Mouse (Mus musculus): ENCODE results near the gene Fads3. TPM values are rescaled to one million over a fixed set of nuclear protein-coding genes. Genes with fewer than 3 reads are reported as not detected.

The Fads3 gene
- polyA plus RNA-seq, 1 experiment = 31.1 TPM

DNA sequence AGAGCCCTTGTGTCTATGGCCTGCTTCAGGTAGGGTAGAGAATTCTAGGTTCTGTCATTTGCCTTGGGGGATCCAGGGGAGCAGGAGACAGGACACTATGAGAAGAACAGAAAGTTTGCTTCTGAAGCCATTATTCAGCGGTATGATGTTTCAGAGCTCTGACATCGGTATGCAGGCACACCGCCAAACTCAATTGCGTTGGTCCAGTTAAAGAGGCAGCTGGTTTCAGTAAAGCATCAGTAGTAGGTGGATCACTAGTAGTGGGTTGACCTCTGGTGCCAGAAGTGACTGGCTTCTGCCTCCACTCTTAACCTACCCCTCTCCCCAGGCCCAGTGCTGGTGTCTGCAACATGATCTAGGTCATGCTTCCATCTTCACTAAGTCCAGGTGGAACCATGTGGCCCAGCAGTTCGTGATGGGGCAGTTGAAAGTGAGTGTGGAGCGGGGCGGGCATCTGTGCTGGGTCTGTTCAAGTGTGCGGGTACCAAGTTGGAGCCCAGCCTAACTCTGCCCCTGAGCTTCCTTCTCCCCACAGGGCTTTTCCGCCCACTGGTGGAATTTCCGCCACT is 12.4 kb downstream of the Fads3 start:
- H3K4me1 ChIP-seq (ENCODE audit: control insufficient read depth, insufficient read depth, insufficient read length, low read length) = peaks cover 2% of the 10 kb centered on the region; the same call in 1 of the 2 replicates
- H3K4me3 ChIP-seq (ENCODE audit: insufficient read depth, low read depth, low read length) = no peak overlapping the region

DNA sequence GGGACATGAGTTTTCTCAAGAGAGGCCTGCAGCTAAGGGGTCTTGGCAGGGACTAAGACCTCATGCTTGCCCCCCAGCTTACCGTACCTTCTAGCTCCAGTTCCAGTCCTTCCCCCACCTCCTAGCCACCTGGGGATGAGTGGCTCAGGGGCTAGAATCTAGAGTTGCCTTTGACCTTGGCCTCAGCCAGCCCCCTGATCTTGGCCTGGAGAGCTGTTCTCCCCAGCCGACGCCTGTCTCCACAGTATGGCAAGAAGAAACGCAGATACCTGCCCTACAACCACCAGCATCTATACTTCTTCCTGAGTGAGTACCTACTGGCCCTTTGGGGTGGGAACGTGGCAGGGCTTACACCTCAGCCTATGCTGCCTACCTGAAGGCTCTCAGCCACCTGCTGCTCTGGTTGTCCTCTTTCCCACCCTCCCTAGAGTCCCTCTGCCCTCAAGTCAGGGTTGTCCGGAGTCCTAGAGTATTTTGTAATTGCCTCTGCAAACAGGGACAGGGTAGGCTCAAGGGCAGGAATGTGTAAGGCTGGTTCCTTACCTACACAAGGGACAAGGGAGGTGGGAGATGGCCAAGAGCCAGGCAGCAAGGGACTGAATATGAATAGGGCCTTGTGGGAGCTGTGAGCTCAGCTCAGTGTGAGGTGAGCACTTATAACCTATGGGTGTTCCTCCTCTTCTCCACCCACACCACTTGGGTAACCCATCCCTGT is 13.1 kb downstream of the Fads3 start:
- Histone ChIP-seq H3K27ac (replicated peaks; ENCODE audit: low read depth, low read length) (no peak overlapping the region), H3K4me3 (ENCODE audit: insufficient read depth, low read depth, low read length) (no peak overlapping the region), H3K4me1 (ENCODE audit: control insufficient read depth, insufficient read depth, insufficient read length, low read length) (peaks cover 2% of the 10 kb centered on the region; the same call in 1 of the 2 replicates)

More for the DNA sequence above, 12.4 kb downstream of the Fads3 start:
- no peak overlapping the region for H3K27ac ChIP-seq (replicated peaks; ENCODE audit: low read depth, low read length)

DNA sequence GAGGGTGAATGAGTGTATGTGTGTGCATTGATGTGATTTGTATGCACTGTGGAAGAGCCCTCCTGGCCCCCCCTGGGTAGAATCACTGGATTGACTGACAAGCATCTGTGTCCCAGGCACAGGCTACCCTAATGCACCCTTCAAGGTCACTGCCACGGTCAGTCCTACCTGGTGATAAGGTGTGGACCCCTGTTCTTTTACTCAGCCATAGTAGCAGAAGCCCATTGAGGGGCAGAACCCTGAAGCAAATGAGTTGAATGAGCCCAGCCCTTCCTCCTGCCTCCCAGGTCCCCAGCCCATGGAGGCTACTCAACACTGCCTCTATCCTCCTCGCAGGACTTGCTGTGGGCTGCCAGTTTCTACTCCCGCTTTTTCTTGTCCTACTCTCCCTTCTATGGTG is 13.9 kb downstream of the Fads3 start:
- H3K4me3 ChIP-seq (ENCODE audit: insufficient read depth, low read depth, low read length) = no peak overlapping the region
- H3K27ac ChIP-seq (replicated peaks; ENCODE audit: low read depth, low read length) = no peak overlapping the region
- H3K4me1 ChIP-seq (ENCODE audit: control insufficient read depth, insufficient read depth, insufficient read length, low read length) = no peaks in the 10 kb centered on the region

DNA sequence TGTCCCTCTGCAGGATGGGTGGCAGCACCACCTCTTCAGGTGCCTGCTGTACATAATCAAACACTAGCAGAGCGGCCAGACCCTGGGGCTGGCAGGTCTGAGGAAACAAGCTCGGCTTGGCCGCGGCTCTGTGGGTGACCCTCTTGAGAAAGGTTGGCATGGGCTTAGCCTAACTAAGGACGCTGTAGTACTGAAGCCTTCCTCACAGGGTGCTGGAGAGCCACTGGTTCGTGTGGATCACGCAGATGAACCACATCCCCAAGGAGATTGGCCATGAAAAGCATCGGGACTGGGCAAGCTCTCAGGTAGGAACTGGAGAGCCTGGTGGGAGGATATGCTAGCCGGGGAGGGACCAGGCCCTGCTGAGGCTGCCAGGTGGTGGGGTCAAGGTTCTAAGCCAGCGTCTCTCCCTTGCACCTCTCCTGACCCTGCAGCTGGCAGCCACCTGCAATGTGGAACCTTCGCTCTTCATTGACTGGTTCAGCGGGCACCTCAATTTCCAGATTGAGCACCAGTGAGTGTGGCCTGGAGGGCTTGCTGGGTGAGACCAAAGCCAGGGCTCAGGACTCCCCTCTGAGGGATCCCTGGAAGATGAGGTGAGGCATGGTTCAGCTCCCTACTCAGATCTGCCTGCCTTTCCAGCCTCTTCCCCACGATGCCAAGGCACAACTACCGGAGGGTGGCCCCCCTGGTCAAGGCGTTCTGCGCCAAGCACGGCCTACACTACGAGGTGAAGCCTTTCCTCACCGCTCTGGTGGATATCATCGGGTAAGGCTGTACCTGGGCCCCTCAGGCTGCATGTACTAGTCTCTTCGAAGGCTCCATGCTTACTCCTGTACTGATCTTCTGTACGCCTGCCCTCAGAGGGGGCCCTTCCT is 14.7 kb downstream of the Fads3 start:
- Histone ChIP-seq H3K27ac (replicated peaks; ENCODE audit: low read depth, low read length) (no peak overlapping the region), H3K4me1 (ENCODE audit: control insufficient read depth, insufficient read depth, insufficient read length, low read length) (no peaks in the 10 kb centered on the region), H3K4me3 (ENCODE audit: insufficient read depth, low read depth, low read length) (no peak overlapping the region)

DNA sequence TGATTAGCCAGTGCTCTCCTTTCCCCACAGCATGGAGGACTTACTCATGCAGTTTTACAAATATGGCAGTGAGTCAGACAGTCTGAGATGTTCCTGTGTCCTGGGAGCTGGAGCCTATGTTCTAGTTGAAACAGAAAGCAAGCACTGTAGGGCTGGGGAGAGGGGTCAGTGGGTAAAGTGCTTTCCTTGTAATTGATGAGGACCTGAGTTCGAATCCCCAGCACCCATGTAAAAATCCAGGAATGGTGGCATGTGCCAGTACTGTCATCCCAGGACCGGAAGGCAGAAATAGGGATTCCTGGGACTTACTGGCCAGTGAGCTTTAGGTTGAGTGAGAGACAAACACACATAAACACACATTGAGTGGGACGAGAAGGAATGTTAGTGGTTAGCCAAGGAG is 15.3 kb downstream of the Fads3 start:
- Histone ChIP-seq H3K4me1 (ENCODE audit: control insufficient read depth, insufficient read depth, insufficient read length, low read length) (no peaks in the 10 kb centered on the region), H3K27ac (replicated peaks; ENCODE audit: low read depth, low read length) (no peak overlapping the region), H3K4me3 (ENCODE audit: insufficient read depth, low read depth, low read length) (no peak overlapping the region)

DNA sequence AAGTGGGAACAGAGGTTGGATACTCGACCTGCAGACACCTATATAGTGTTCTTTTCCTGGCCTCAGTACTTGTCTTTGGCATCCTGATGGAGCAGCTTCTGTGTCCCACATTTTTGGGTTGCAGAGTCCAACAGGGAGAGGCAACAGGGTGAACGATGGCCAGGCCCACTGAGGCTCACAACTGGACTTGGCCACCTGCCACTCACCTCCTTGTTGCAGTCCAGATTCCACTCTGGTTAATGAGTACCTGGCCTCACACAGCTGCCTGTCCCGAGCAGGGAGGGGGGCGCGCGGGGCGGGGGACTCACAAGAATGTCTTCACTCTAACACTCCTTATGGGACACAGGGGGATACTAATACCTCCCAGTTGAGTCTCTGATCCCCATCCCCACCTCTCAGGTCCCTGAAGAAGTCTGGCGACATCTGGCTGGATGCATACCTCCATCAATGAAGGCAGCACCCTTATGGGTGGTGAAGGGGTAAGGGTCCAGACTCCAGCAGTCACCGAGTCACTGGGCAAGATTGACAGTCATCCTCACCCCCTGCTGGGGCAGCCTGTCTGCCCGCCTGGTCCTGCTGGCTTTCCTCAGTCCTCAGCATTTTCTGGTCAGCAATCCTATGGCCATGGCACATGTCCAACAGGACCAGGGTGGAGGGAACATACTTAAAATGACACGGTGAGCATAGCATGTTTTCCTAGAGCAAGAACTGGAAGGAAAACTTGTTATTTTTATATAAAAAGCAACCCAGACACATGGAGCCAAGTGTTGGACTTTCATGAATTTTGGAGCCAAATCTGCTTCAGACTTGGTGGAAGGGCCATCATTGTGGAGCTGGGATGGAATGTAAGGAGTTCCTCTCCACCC is 16.4 kb downstream of the Fads3 start:
- Histone ChIP-seq H3K4me1 (ENCODE audit: control insufficient read depth, insufficient read depth, insufficient read length, low read length) (no peaks in the 10 kb centered on the region), H3K27ac (replicated peaks; ENCODE audit: low read depth, low read length) (no peak overlapping the region), H3K4me3 (ENCODE audit: insufficient read depth, low read depth, low read length) (no peak overlapping the region)

DNA sequence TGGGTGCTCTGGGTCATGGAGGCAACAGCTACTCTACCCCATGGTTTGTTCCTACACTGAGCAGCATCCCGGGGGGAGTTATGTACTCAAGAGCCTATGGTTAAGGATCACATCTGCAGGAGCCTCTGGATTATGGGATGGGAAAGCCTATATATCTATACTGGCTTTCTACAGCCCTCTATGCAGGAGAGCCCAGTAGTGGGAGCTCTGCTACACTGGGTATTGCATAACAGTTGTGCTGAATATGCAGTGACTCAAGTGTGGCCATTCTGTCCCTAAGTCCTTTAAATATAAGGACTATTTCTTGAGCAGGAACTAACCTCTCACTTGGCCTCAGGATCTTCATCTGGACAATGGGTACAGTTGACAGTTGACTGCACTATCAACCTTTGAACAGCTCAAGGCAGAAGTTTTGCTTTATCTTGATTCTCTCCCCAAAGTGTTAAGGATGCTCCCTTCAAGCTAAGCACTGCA is 17.0 kb downstream of the Fads3 start:
- no peak overlapping the region for H3K27ac ChIP-seq (replicated peaks; ENCODE audit: low read depth, low read length)
- H3K4me3 ChIP-seq (ENCODE audit: insufficient read depth, low read depth, low read length) = no peak overlapping the region
- no peaks in the 10 kb centered on the region for H3K4me1 ChIP-seq (ENCODE audit: control insufficient read depth, insufficient read depth, insufficient read length, low read length)

DNA sequence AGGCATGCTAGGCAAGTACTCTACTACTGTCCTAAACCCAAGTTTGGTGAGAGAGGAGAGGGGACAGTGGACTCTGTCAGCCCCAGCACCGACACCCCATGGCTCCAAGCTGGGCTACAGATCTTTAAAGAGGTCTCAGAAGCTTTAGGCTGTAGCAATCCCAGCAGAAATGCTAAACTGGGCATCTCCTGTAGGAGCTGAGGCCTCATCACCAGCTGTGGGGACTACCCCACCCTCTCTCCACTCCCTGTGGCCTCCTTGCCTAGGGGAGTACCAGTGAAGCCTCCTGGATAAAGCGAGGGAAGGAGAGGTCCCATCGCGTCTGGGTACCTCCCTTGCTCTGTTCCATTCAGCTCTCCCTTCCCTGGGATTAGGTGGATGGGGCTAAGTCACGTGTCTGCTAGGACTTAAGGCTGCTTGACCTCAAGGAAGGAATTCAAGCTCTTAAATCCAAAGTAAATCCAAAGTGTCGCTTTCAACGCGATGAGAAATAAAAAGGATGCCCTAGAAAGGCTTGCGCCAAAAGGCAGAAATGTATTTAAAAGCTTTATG is 17.6 kb downstream of the Fads3 start:
- no peak overlapping the region for H3K27ac ChIP-seq (replicated peaks; ENCODE audit: low read depth, low read length)
- no peaks in the 10 kb centered on the region for H3K4me1 ChIP-seq (ENCODE audit: control insufficient read depth, insufficient read depth, insufficient read length, low read length)
- no peak overlapping the region for H3K4me3 ChIP-seq (ENCODE audit: insufficient read depth, low read depth, low read length)

DNA sequence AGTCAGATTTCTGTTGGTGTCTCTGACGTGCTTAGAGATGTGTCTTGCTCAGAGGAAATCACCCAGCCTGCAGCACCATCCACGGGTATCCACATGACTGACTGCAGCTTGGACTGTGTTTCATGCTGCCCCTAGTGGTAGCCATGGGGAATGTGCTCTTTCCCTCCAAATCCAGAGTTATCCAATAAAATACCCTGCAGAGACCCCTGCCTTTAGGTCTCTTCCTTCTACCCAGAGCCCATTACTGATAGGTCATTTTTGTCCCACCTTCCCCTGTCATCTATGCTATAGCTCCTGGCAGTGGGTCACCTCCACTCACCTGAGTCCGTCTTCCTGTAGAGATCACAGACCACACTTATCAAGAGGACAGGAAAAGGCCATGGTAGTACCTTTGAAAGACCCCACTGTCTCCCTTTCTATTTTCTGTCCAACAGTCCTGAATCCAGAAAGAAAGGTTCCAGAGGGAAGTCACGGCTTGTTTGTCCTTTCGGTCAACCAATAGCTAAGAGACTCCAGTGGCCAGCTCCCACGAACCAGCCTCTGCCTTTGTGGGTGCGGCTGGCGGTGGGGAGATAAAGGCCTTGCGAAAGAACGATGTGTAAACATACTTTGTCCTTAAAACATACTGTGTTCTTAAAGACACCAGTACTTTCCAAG is 18.7 kb downstream of the Fads3 start:
- Histone ChIP-seq H3K4me1 (ENCODE audit: control insufficient read depth, insufficient read depth, insufficient read length, low read length) (peaks cover 3% of the 10 kb centered on the region; the same call in 1 of the 2 replicates), H3K4me3 (ENCODE audit: insufficient read depth, low read depth, low read length) (no peak overlapping the region), H3K27ac (replicated peaks; ENCODE audit: low read depth, low read length) (no peak overlapping the region)

DNA sequence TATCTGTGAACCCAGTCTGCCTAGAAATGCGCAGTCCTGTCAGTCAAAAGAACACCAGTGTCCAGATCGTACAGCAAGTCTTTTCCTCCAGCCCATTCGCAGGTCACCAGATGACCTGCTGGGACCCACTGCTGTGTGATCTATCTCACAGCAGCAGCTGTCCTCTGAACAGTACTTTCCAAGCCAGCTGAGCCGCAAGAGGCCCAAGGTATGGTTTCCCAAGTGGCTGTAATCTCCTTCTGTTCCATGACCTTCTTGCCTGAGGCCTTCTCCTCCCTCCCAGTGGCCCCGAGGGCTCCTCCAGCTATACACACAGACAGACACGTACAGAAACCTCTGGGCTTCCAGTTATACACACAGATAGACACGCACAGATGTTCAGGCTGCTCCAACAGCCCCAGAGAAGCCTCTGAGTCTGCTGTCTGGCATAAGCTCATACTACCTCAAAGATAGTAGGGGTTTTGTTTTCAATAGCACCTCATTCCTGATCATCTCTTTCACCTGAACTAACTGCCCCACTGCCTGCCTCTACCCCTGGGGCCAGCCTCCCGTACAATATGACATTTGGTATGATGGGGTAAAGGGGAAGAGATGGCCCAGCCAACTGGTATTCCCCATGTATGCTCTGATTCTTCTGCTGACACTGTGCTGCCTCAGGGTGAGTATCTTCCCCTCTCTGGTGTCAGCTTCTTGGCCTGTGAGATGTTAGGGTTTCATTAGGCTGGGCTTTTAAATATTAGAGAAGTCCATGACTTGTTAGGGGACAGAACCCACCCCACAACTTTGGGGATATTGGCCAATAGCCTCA is 19.6 kb downstream of the Fads3 start:
- Histone ChIP-seq H3K4me1 (ENCODE audit: control insufficient read depth, insufficient read depth, insufficient read length, low read length) (peaks cover 3% of the 10 kb centered on the region; the same call in 1 of the 2 replicates), H3K27ac (replicated peaks; ENCODE audit: low read depth, low read length) (no peak overlapping the region), H3K4me3 (ENCODE audit: insufficient read depth, low read depth, low read length) (no peak overlapping the region)

DNA sequence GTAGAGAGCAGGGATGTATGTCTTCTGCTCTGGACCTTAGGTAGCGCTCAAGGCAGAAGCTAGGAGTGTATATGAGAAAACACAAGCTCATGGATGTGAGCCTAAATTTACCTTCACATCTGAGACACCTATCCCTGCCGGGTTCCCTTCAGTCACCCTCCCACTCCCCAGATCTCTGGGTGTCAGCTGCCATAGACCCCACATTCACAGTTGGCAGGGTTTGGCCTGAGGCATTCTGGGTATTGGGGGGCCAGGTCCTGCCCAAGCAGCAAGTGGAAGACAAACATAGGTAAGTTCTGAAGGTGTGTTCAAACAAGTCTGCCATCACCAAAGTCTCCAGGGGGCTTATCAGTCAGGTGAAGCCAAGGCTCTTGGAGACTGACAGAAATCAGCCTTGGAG is 20.3 kb downstream of the Fads3 start:
- no peak overlapping the region for H3K27ac ChIP-seq (replicated peaks; ENCODE audit: low read depth, low read length)
- no peak overlapping the region for H3K4me3 ChIP-seq (ENCODE audit: insufficient read depth, low read depth, low read length)
- H3K4me1 ChIP-seq (ENCODE audit: control insufficient read depth, insufficient read depth, insufficient read length, low read length) = peaks cover 3% of the 10 kb centered on the region; the same call in 1 of the 2 replicates

DNA sequence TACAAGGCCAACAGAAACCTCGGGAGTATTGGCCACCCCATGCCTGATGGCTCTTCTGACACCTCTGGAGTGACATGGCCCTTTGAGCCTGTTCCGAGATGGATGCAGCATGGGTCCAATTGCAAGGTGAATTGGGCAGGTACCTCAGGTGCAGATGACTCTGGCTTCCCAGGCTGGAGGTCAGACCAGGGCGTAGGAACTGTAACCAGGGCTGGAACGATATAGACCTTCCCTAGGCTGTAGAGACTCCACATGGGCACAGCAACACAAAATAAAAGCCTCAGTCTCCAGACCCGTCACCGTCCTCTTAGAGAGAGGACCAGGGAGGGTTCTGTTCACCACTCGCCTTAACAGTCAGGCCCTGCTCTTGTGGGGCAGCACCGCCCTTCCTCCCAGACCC is 20.9 kb downstream of the Fads3 start:
- no peak overlapping the region for H3K4me3 ChIP-seq (ENCODE audit: insufficient read depth, low read depth, low read length)
- H3K27ac ChIP-seq (replicated peaks; ENCODE audit: low read depth, low read length) = no peak overlapping the region
- peaks cover 3% of the 10 kb centered on the region; the same call in 1 of the 2 replicates for H3K4me1 ChIP-seq (ENCODE audit: control insufficient read depth, insufficient read depth, insufficient read length, low read length)

DNA sequence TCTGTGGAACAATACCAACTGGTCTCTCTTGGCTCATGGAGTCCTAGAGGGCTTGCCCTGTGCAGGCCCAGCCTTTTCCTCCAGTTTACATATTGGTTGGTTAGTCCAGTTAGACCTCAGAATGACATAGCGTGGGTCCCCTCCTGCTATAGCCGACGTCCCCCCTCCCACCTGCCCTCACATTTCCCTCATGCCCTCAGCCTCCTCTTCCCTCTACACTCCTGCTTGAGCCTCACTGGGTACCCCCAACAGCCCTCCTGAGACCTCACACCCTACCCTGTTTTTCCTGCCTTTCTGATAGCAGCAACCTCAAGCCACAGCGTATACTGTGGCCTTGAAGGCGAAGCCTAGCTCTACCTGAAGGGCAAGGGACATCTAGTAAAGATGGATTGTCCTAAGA is 21.5 kb downstream of the Fads3 start:
- Histone ChIP-seq H3K4me1 (ENCODE audit: control insufficient read depth, insufficient read depth, insufficient read length, low read length) (peaks cover 3% of the 10 kb centered on the region; the same call in 1 of the 2 replicates), H3K4me3 (ENCODE audit: insufficient read depth, low read depth, low read length) (no peak overlapping the region), H3K27ac (replicated peaks; ENCODE audit: low read depth, low read length) (no peak overlapping the region)
